Mouse (Mus musculus): ENCODE measurements around the gene Myl6. TPM values are rescaled to one million over a fixed set of nuclear protein-coding genes. Genes with fewer than 3 reads are reported as not detected.
A peak's percentile ranks its signal among the peaks of the same experiment; 100 is the strongest.

Myl6 gene
- total RNA-seq (2021), result 100 to 1,000 TPM; 786 to 985 TPM
- polyA plus RNA-seq (2012; rRNA removed), result 324 and 445 TPM in 2 replicates
- long read RNA-seq, transcript Myl6-201 (6 exons, 665 nt), result minor isoform, 162 of 549 reads
- long read RNA-seq, transcript Myl6-209 (1 exons, 3,040 nt), result minor isoform, 31 of 549 reads
- long read RNA-seq, transcript Myl6-202 (5 exons, 1,668 nt), result minor isoform, 9 of 549 reads
- long read RNA-seq, transcript Myl6-206 (7 exons, 691 nt), result major isoform, 284 of 549 reads
- long read RNA-seq, partial matches to known transcripts, result 39 of 549 reads
- long read RNA-seq, other reads (novel, unspliced or antisense), result 16 of 549 reads

DNA sequence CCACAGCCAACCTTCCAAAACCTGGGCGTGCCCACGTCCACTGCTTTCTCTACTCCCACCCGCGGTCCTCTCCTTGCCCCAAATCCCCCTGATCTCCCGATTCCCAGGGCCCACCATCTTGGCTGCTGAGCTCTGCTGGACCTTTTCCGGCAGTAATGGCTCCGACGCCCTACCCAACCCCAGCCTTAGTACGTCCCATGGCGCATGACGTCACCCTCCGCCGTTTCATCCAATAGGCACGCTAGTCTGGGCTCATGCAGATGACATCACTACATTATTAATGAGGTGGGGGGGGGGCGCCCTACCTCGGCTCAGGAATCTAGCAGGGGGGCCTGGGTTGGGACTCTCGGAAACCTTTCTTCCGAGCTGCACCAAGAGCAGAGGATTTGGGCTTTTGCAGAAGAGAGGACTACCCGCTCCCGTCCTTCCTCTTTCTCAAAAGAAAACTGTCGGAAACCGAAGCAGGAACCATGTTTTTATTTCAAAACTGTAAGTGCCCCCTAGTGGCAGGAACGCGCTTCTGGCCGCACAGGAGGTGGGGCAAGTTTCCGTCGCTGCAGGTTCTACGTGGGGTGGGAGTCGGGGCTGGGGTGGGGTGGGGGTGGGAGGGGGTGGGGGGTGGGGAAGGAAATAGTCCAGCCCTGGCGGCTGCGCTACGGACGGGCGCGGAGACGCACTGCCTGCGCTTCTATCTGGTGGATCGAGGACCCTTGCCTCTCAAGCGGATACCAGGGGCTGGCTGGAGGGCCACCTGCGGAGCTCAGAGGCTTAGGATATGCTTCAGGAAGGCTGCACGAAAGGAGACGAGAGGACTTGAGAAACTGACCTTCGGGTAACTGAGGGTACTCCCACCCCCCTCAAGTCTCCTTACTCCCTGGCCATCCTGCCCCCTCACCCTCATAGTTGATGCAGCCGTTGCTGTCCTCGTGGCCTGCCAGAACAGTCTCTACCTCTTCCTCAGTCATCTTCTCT is at the start of gene Myl6:
TSS of gene Myl6 (minus strand) at position 451 of the 972 bp plus-strand sequence.
- peak; percentile 97 for DNase-seq

DNA sequence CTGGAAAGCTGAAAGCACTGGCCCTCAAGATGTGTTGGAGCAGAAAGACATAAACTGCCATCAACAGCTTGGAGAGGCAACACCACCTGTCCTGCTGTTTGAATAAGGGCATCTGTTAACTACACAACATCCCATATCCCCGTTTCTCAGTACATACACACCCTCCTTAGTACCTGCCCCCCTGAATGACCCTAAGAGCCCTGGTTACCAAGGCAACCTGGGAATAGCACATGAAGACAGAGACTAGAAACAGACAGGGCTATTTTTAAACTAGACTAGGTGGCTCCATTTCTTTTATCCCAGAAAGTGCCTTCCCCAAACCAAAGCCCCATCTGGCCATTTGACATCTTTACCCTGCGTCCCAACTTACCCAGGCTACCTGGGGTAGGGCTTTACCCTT is 49.2 kb upstream of the Myl6 start:
- no peak for DNase-seq

DNA sequence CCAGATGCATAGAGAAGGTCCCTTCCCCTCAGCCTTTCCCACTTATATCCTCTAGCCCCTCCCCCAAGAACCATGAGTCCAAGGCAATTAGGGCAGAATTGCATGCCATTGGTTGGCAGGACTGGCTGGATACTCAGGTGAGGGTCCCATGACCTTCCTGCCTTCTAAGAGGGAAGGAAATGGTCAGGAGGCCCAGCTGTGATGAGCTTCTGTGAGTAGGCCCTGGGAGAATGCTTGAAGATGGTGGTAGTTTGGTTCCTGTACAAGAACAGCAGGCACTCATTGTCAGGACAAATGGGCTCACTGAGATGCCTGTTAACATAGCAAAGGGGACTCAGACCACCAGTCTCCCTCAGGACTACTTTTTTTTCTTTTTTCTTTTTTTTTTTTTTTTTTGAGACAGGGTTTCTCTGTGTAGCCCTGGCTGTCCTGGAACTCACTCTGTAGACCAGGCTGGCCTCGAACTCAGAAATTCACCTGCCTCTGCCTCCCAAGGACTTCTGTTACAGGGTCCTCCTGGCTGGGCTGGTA is 44.5 kb upstream of the Myl6 start:
- DNase-seq, result no peak

DNA sequence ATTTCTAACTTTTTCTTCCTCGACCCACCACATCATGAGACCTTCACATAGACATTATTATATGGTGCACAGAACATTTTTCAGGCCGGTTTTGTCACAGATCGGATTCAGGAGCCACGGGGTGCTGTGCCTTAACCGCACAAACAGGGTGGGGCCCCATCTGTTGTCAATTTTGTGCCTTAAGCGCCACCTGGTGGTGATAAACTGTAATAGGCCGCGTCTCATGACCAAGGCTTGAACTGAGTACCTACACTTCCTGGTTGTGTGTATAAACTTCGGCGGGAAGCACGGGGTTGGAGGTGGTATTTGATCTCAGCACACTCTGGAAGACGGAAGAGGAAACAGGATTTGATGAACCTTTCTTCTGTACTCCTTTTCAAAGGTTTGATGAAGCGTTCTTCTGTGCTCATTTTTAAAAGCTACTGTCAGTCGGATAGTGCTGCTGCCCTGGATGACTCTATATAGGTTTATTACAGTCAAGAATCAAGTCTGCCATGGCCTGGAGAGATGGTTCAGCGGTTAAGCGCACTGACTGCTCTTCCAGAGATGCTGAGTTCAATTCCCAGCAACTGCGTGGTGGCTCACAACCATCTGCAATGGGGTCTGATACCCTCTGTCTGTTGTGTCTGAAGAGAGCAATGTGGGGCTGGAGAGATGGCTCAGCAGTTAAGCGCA is 42.5 kb upstream of the Myl6 start:
- DNase-seq, result peak; percentile 88

DNA sequence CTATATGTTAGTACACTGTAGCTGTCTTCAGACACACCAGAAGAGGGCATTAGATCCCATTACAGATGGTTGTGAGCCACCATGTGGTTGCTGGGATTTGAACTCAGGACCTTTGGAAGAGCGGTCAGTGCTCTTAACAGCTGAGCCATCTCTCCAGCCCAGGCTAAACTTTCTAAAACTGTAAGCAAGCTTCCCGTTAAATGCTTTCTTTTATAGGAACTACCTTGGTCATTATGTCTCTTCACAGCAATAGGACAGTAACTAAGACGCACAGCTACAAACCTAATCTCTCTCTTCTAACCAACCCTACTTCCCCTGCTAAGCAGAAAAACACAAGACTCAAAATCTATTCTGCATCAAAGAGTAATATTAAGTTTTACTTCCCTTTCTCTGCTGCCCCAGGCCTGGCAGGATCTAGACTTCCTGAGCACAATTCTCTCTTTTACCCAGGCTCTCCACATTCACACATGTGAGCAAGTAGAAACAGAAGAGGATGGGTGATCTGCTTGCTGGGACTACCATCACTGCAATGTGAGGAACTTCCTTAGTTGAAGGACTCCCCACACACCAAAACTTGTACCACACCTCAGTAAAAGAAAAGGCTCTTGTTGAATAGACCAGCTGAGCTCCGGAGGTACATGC is 41.8 kb upstream of the Myl6 start:
- no peak for DNase-seq

DNA sequence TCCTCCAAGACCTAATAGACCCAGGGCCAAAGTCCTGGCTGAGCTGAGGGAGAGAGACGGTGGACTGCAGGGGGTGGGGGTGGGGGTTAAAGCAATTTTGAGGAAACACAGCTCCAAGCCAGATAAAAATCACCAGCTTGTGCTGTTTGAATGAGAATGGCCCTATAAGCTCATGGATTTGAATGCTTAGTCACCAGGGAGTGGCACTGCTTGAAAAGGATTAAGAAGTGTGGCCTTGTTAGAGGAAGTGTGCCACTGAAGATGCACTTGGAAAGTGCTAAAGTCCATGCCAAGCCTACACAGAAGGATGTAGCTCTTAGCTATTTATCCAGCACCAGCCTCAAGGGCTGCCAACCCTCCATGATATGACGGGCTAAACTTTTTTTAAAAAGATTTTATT is 41.3 kb upstream of the Myl6 start:
- no peak for DNase-seq

DNA sequence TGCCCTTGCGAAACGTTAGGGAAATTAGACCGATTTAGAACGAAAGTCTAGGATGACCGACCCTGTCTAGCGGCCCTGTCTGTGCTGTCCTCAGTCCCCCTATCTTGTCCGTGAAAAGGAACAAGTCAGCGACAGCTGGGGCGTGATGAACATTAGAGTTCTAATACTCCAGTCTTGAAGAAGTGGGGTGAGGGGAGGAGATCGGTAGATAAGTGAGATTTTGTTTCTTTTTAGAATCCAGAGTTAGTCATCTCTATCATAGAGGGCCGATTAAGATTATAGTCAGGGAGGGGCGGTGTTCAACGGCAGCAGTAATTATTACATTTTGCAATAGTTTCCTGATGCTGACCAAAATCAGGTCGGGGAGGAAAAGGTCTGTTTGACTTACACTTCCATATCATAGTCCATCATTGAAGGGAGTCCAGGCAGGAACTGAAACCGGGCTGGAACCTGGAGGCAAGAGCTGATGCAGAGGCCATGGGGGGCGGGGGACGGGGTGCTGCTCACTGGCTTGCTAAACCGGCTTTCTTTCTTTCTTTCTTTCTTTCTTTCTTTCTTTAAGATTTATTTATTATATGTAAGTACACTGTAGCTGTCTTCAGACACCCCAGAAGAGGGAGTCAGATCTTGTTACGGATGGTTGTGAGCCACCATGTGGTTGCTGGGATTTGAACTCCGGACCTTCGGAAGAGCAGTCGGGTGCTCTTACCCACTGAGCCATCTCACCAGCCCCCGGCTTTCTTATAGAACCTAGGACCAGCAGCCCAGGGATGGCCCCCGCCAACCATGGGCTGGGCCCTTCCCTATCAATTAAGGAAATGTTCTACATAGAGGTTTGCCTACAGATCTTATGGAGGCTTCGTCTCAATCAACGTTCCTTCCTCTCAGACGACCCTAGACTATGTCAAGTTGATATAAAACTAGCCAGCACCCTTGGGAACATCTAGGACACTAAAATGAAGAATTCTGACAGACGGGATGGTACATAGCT is 32.7 kb upstream of the Myl6 start:
- no peak for DNase-seq

DNA sequence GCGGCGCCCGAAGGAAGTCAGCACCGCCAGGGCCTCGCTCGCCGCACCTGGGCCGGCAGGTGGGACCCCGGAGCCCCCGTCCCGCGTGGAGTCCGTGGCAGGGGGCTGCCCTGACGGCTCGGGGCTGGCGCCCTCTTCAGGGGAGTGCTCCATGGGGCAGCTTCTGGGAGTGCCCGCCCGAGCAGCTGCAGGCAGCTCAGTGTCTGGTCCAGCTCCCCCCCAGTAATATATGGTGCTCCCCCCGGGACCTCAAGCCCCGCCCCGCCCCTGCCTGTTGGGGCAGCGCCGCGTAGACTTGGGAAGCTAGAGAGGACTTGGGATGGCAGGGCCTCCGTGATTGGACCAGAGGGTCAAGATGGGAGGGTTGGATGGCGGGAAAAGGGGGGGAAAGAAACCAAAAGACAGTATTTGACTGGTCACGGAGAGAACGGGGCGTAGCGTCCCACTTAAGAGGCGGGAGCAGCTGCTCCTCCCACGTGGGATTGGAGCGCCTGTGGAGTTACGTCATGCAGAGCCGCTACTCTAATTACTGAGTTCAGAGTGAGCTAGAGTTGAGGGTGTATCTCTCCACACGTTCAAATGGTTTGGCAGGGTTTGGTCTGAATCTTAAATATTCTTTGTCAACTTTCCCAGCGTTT is 31.8 kb upstream of the Myl6 start, which contains the start of gene Esyt1:
TSS of gene Esyt1 (minus strand) at position 201 of the 638 bp plus-strand sequence.
- DNase-seq, result peak; percentile 98

DNA sequence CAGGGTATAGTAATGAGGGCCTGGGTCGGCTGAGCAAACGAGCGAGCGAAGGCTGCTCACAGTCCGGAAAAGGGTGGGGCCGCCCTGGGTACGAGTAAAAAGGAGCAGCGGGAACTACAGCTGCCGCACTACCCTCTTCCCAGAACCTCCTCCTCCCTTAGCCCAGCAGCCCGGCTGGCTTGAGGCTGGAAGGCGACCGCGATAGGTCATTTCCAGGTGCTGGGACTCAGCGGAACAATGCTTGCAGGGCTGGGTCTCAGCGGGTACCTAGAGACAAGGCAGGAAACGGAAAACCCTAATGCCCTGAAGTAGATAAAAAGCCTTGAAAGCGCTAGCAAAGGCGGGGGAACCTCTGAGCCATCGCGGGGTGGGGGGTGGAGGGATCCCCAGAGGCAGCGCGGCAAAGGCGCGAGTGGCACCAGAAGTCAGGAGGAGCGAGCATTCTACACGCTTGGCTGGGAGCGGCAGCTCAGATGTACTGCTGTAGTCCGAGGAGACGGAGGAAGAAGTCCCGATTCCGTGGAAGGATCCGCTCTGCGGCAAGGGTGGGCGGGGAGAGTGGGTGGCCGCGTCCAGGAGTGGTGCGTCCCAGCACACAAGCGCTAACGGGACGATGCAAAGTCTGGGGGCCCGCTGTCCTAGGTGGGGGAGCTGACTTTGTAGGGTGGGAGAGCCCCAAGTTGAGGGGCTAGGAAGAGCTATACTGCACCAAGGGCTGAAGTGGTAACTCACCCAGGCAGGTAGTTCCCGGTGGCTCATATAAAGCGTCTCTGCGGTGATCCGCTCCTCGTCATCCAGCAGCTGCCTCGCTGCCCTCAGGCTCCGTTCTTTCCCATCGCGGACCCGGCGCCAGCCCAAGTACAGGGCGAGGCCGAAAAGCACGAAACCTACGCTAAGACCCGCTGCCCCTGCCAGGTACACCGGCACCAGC is 31.1 kb upstream of the Myl6 start:
- peak; percentile 71 for DNase-seq

DNA sequence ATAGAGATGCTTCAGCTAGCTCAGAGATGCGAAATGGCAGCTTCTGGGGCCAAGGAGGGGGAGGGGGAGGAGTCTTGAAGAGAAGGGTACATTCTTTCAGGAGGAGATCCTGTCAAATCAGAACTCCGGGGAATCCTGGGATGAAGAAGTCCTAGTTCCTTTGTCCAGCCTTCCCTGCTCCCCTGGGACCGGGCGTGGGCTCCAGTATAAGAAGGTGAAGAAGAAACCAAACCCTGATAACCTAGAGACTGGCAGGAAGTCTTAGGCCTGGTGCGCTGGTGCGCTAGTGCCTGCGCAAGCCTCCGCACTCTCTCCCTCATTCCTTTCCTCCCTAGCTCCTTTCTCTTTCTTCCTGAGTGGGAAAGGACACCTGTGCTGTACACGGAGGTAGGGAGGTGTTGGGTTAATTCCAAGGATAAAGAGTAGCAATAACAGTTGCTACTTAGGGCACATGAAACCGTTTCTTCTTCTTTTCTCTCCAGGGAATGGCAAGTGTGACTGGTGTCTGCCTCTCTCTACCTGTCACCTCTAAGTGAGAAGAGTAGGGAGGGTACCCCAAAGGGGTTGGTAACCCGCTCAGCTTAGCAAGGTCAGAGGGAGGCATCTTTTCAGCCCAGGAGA is 30.3 kb upstream of the Myl6 start:
- no peak for DNase-seq

DNA sequence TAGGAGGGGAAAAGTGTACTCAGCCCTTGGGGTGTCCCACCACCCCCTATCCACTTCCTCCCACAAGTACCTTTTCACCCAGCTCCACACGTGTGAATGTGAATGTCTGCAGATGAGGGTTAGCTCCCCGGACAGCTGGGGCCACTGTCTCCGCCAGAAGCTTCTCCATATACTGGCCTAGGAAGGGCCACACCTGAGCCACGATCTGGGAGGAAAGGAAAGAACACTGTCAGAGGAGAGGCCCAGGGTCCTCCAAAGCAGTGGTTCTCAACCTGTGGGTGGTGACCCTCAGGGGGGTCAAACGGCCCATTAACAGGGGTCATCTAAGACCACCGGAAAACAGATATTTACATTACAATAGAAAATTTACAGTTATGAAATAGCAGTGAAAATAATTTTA is 28.4 kb upstream of the Myl6 start:
- DNase-seq, result no peak

DNA sequence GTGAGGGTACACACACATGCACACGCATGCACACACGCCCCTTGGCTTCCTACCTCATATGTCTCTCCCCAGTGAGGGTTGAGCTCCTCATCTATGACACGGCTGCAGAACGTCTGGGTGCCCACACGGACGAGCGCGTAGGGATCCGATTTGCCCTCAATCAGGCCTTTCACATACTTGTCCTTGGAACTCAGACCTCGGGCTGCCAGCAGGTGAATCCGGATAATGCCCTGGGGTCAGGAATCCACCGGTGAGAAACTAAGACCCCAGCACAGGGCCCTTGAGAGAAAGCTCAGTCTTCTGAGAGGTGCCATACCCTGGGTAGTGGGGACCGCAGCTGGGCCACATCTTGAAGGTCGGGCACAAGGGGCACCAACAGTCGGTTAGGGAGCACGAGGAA is 26.6 kb upstream of the Myl6 start:
- DNase-seq, result no peak

DNA sequence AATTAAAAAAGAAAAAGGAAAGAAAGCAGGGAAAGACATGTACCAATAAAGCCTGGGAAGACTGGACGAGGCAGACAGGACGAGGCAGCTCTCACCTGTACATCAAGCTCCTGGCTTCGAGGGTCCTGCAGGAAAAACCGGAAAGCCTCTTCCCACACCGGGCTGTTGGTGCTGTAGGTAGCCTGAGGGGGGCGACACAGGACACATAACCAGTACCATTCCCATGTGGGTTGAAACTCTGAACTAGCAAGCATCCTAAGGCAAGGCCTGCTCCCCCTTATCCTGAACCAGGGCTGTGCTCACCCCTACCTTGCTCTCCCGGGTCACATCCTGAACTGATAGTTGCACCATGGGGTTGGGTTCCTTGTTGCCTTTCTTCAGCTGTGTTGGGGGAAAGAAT is 24.9 kb upstream of the Myl6 start:
- peak; percentile 54 for DNase-seq

DNA sequence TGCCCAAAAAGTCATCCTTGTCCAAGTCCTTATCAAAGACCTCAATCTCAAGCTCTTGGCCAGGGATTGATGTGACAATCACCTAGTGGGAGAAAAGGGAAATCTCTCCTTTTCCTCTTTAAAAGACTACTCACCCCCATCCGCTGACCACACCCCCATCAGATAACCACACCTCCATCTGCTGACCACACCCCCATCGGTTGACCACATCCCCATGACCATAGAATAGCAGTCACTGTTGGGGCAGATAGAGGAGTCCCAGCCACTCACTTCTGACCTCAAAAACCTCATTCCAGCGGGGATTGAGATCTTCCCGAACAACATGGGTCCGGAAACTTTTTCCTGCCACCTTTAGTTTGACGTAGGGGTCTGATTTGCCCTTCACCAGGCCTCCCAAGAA is 22.7 kb upstream of the Myl6 start:
- no peak for DNase-seq

DNA sequence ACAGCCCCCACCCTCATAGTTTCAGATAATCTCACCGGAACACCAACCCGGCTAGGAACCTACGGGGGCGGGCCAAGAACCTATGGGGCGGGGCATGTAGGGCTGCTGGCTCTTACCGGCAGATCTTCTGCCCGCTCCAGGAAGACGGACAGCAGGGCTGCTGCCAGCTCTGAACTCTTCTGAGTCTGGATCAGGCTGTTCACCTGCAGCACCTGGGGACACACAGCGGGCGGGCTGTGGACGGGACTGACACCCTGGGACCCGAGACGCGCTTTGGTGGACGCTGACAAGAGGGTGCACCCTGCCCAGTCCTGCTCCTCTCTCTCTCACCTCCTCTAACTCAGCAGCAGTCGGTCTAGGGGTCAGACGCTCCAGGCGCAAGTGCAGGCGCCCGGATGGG is 22.1 kb upstream of the Myl6 start:
- no peak for DNase-seq

DNA sequence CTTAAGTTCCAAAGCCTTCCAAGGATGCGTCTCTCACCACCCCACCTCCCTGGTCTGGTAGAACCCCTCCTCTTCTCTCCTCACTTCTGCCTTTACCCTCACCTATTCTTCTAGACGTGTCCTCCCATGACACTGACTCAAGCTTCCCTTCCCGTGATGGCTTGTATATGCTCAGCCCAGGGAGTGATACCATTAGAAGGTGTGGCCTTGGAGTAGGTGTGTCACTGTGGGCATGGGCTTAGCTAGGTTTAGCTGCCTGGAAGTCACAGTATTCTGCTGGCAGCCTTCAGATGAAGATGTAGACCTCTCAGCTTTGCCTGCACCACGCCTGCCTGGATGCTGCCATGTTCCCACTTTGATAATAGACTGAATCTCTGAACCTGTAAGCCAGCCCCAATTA is 21.1 kb upstream of the Myl6 start:
- DNase-seq, result no peak

DNA sequence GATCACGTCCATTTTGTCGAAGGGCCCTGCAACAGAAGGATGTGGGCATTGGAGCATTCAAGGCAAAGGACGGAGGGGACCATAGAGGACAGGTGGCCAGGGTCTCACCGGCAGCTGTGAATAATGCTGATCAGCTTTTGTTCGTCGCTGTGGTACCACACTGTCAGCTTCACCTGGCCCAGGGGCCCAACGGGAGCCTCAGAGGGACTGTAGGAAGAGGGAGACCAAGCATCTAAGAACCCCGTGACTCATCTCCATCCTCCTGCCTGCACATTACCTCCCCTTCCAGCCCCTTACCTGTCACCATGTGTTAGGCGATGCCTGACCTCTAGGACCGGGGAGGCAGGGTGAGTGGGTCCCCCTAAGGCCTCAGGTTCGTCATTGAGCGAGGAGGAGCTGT is 17.8 kb upstream of the Myl6 start:
- no peak for DNase-seq

DNA sequence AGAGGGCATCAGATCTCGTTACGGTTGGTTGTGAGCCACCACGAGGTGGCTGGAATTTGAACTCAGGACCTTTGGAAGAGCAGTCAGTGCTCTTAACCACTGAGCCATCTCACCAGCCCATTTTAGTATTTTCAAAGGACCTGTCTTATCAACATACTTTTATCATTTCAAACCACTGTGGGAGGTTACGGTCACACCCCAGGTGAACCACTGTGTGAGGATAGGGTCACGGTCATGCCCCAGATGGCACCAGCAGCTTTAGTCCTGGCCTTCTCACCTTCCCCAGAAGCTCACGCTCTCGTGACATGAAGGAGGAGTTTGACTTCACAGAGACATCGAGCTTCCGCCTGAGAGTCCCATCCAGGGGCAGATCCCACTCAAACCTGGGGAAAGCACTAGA is 17.2 kb upstream of the Myl6 start:
- no peak for DNase-seq

Data from adrenal gland, adult 2 months (tissue).